Mouse (Mus musculus): Measurements from ENCODE around the gene Itsn2.

DNA sequence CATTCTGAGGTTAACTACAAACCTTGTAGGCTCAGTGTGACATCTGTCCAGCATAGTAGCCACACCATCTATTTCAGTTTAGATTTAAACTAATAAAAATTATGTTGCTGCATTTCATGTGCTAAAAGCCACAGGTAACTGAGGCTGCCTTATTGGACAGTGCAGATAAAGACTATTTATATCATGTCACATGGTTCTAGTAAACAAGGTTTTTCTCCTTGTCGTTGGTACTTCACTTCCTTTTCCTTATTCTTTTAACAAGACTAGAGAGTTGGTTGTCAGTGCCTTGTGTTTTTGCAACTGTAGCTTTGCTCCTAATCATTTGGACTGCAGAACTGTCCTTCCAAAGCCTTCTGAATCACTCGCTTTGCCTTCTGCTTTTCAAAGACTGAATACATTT is 22.3 kb downstream of the Itsn2 start:
- no peak for TF ChIP-seq CTCF (IDR thresholded peaks at IDR 0.05; ENCODE audit: low read depth, low read length)
- TF ChIP-seq TAL1 (conservative IDR thresholded peaks at IDR 0.05; ENCODE audit: low read depth, low read length): no peak
- no peak for TF ChIP-seq GATA1 (IDR thresholded peaks at IDR 0.05; ENCODE audit: borderline replicate concordance, low read length)
- no peak for TF ChIP-seq POLR2AphosphoS5 (IDR thresholded peaks at IDR 0.05; ENCODE audit: insufficient replicate concordance, low read depth, low read length)
- no peak for TF ChIP-seq GATA2 (IDR thresholded peaks at IDR 0.05; ENCODE audit: borderline replicate concordance, low read depth, low read length)

All from G1E (cell line).